Mouse (Mus musculus) limb, embryonic 10.5 days (tissue): Measurements from ENCODE around the gene Pitpna. TPM values are rescaled to one million over a fixed set of nuclear protein-coding genes. Genes with fewer than 3 reads are reported as not detected.

ENCODE experiments used
- DNase-seq: peaks from one replicate; pipeline ENCODE4 v3.0.0-alpha.2; 2017; ENCODE audit warnings: low spot score
- H3K27ac ChIP-seq: fragments of 300-500 bp; sonication (generic); 2 replicates; pipeline ENCODE4 v1.5.1; 2016; ENCODE audit warnings: mild to moderate bottlenecking
- H3K27me3 ChIP-seq: fragments of 300-500 bp; sonication (generic); 2 replicates; pipeline ENCODE4 v1.6.1; 2016; ENCODE audit warnings: low read depth, mild to moderate bottlenecking; ENCODE audit not compliant: poor library complexity, severe bottlenecking
- H3K36me3 ChIP-seq: fragments of 300-500 bp; sonication (generic); 2 replicates; pipeline ENCODE4 v1.6.1; 2016; ENCODE audit warnings: mild to moderate bottlenecking, moderate library complexity
- H3K4me1 ChIP-seq: fragments of 300-500 bp; sonication (generic); 2 replicates; pipeline ENCODE4 v1.6.1; 2016
- H3K4me3 ChIP-seq: fragments of 300-500 bp; sonication (generic); 2 replicates; pipeline ENCODE4 v1.5.1; 2016; ENCODE audit warnings: mild to moderate bottlenecking, moderate library complexity
- H3K9me3 ChIP-seq: fragments of 300-500 bp; sonication (generic); replicated peaks from 2 replicates; pipeline ENCODE4 v1.6.1; 2016; ENCODE audit warnings: mild to moderate bottlenecking
- WGBS: fragments of 180-500 bp; shearing (Covaris S2); methylation state at CpG from one replicate; pipeline ENCODE4 v1.1.7; 2016; 5-methylcytosine and 5-hydroxymethylcytosine counted together
- polyA plus RNA-seq: library from polyadenylated mRNA; unstranded; fragments of >200 nt; fragmentation: Nextera tagmentation; extraction: Ambion mirVana; gene quantifications from 2 replicates; pipeline ENCODE4 v1.2.1, GENCODE M21; 2016

Gene Pitpna
- polyA plus RNA-seq, 1 experiment from 2014 or later: 68.8 TPM

GRCm38 (mm10) chr11:75604826-75605225 is 16.9 kb downstream of the Pitpna start:
- Histone ChIP-seq H3K4me3 (no peak overlapping the region), H3K9me3 (no peaks in the 10 kb centered on the region), H3K27ac (no peak overlapping the region), H3K27me3 (no peaks in the 10 kb centered on the region), H3K36me3 (peaks cover 91% of the 10 kb centered on the region), H3K4me1 (no peaks in the 10 kb centered on the region)
- WGBS: 90% methylated on average over 5 of the region's 5 CpGs
- no peak for DNase-seq

GRCm38 (mm10) chr11:75605318-75605717 is 17.4 kb downstream of the Pitpna start:
- Histone ChIP-seq H3K9me3 (no peaks in the 10 kb centered on the region), H3K27me3 (no peaks in the 10 kb centered on the region), H3K4me1 (no peaks in the 10 kb centered on the region), H3K4me3 (no peak overlapping the region), H3K27ac (no peak overlapping the region), H3K36me3 (peaks cover 91% of the 10 kb centered on the region)
- no peak for DNase-seq
- WGBS: 60% methylated on average over 1 of the region's 1 CpGs

- no peak for DNase-seq
- no peak overlapping the region for H3K4me3 ChIP-seq
- H3K27me3 ChIP-seq: no peaks in the 10 kb centered on the region
- H3K27ac ChIP-seq: no peak overlapping the region
- no peaks in the 10 kb centered on the region for H3K9me3 ChIP-seq
- peaks cover 90% of the 10 kb centered on the region for H3K36me3 ChIP-seq
- 95% methylated on average over 5 of the region's 5 CpGs for WGBS
- no peaks in the 10 kb centered on the region for H3K4me1 ChIP-seq
These were observed 20.9 kb downstream of the Pitpna start for GRCm38 (mm10) chr11:75608776-75609175.

GRCm38 (mm10) chr11:75610021-75610420 is 22.1 kb downstream of the Pitpna start:
- no peak for DNase-seq
- Histone ChIP-seq H3K27me3 (no peaks in the 10 kb centered on the region), H3K4me1 (no peaks in the 10 kb centered on the region), H3K36me3 (peaks cover 90% of the 10 kb centered on the region), H3K4me3 (no peak overlapping the region), H3K27ac (no peak overlapping the region), H3K9me3 (no peaks in the 10 kb centered on the region)
- WGBS: 90% methylated on average over 2 of the region's 2 CpGs

- Histone ChIP-seq H3K9me3 (no peaks in the 10 kb centered on the region), H3K36me3 (peaks cover 88% of the 10 kb centered on the region), H3K4me3 (no peak overlapping the region), H3K27me3 (no peaks in the 10 kb centered on the region), H3K27ac (no peak overlapping the region), H3K4me1 (no peaks in the 10 kb centered on the region)
- no peak for DNase-seq
- WGBS: 98% methylated on average over 1 of the region's 1 CpGs
These were observed 26.9 kb downstream of the Pitpna start for GRCm38 (mm10) chr11:75614769-75615168.

GRCm38 (mm10) chr11:75615556-75615955 is 27.7 kb downstream of the Pitpna start:
- DNase-seq: no peak
- 96% methylated on average over 2 of the region's 2 CpGs for WGBS
- no peaks in the 10 kb centered on the region for H3K27me3 ChIP-seq
- H3K4me1 ChIP-seq: no peaks in the 10 kb centered on the region
- no peaks in the 10 kb centered on the region for H3K9me3 ChIP-seq
- peaks cover 88% of the 10 kb centered on the region for H3K36me3 ChIP-seq
- H3K4me3 ChIP-seq: no peak overlapping the region
- H3K27ac ChIP-seq: no peak overlapping the region

GRCm38 (mm10) chr11:75619133-75619532 is 31.2 kb downstream of the Pitpna start:
- Histone ChIP-seq H3K4me1 (no peaks in the 10 kb centered on the region), H3K36me3 (peaks cover 84% of the 10 kb centered on the region), H3K9me3 (no peaks in the 10 kb centered on the region), H3K27me3 (no peaks in the 10 kb centered on the region), H3K27ac (no peak overlapping the region), H3K4me3 (no peak overlapping the region)
- WGBS: 82% methylated on average over 5 of the region's 5 CpGs
- no peak for DNase-seq

- no peaks in the 10 kb centered on the region for H3K9me3 ChIP-seq
- H3K27ac ChIP-seq: no peak overlapping the region
- H3K36me3 ChIP-seq: peaks cover 79% of the 10 kb centered on the region
- no peaks in the 10 kb centered on the region for H3K4me1 ChIP-seq
- DNase-seq: no peak
- 92% methylated on average over 12 of the region's 12 CpGs for WGBS
- H3K27me3 ChIP-seq: no peaks in the 10 kb centered on the region
- H3K4me3 ChIP-seq: no peak overlapping the region
These were observed 32.4 kb downstream of the Pitpna start for GRCm38 (mm10) chr11:75620136-75620780.

- DNase-seq: no peak
- Histone ChIP-seq H3K9me3 (no peaks in the 10 kb centered on the region), H3K27ac (no peak overlapping the region), H3K4me1 (no peaks in the 10 kb centered on the region), H3K4me3 (no peak overlapping the region), H3K27me3 (no peaks in the 10 kb centered on the region), H3K36me3 (peaks cover 83% of the 10 kb centered on the region)
- 88% methylated on average over 2 of the region's 2 CpGs for WGBS
These were observed 33.5 kb downstream of the Pitpna start for GRCm38 (mm10) chr11:75621426-75621825.

GRCm38 (mm10) chr11:75622588-75623329 is 34.9 kb downstream of the Pitpna start:
- no peaks in the 10 kb centered on the region for H3K27me3 ChIP-seq
- 84% methylated on average over 2 of the region's 2 CpGs for WGBS
- H3K27ac ChIP-seq: no peak overlapping the region
- no peaks in the 10 kb centered on the region for H3K9me3 ChIP-seq
- no peaks in the 10 kb centered on the region for H3K4me1 ChIP-seq
- DNase-seq: no peak
- peaks cover 84% of the 10 kb centered on the region for H3K36me3 ChIP-seq
- H3K4me3 ChIP-seq: no peak overlapping the region

GRCm38 (mm10) chr11:75624102-75624554 is 36.2 kb downstream of the Pitpna start:
- no peak overlapping the region for H3K4me3 ChIP-seq
- WGBS: 76% methylated on average over 2 of the region's 2 CpGs
- H3K4me1 ChIP-seq: no peaks in the 10 kb centered on the region
- no peaks in the 10 kb centered on the region for H3K9me3 ChIP-seq
- no peak overlapping the region for H3K27ac ChIP-seq
- H3K36me3 ChIP-seq: peaks cover 85% of the 10 kb centered on the region
- no peaks in the 10 kb centered on the region for H3K27me3 ChIP-seq
- DNase-seq: no peak

GRCm38 (mm10) chr11:75625820-75626219 is 37.9 kb downstream of the Pitpna start:
- H3K36me3 ChIP-seq: peaks cover 69% of the 10 kb centered on the region
- H3K9me3 ChIP-seq: no peaks in the 10 kb centered on the region
- H3K4me3 ChIP-seq: no peak overlapping the region
- no peak for DNase-seq
- 96% methylated on average over 4 of the region's 4 CpGs for WGBS
- no peaks in the 10 kb centered on the region for H3K27me3 ChIP-seq
- H3K4me1 ChIP-seq: peaks cover 8% of the 10 kb centered on the region
- no peak overlapping the region for H3K27ac ChIP-seq

GRCm38 (mm10) chr11:75630098-75630497 is 42.2 kb downstream of the Pitpna start:
- no peaks in the 10 kb centered on the region for H3K9me3 ChIP-seq
- DNase-seq: no peak
- peaks cover 28% of the 10 kb centered on the region for H3K4me1 ChIP-seq
- H3K4me3 ChIP-seq: peak overlapping the region; percentile 74
- WGBS: 24% methylated on average over 5 of the region's 5 CpGs
- peaks cover 37% of the 10 kb centered on the region for H3K36me3 ChIP-seq
- no peaks in the 10 kb centered on the region for H3K27me3 ChIP-seq
- peak overlapping the region; percentile 86 for H3K27ac ChIP-seq
